Mouse (Mus musculus): ENCODE data around the gene AC109138.7. TPM values are rescaled to one million over a fixed set of nuclear protein-coding genes. Genes with fewer than 3 reads are reported as not detected.

AC109138.7 gene
- total RNA-seq (2021) = not detected

GRCm38 (mm10) chr19:4214071-4214770 is at the start of gene AC109138.7, which contains the start of gene Clcf1:
AC109138.7 (plus strand) TSS chr19:4214357.
Clcf1 (plus strand) TSS chr19:4214238.
- no peak for DNase-seq
- intact Hi-C loops (cut with DNase I) = loop anchor here (10.0 kb wide), 1 partner anchor 199 kb away; the partner anchor contains the start of gene Ndufv1

- intact Hi-C loops (cut with DNase I) = no loop called here
- no peak for DNase-seq
These were observed 49.4 kb upstream of the AC109138.7 start for GRCm38 (mm10) chr19:4164721-4165120.

GRCm38 (mm10) chr19:4166678-4167476 is 47.3 kb upstream of the AC109138.7 start:
- intact Hi-C loops (cut with DNase I) = no loop called here
- peak; percentile 45 for DNase-seq

GRCm38 (mm10) chr19:4169378-4169784 is 44.8 kb upstream of the AC109138.7 start:
- intact Hi-C loops (cut with DNase I) = no loop called here
- DNase-seq = peak; percentile 100

- peak; percentile 64 for DNase-seq
- intact Hi-C loops (cut with DNase I) = no loop called here
These were observed 44.3 kb upstream of the AC109138.7 start for GRCm38 (mm10) chr19:4169810-4170209.

GRCm38 (mm10) chr19:4170723-4171392 is 43.3 kb upstream of the AC109138.7 start:
- intact Hi-C loops (cut with DNase I) = no loop called here
- DNase-seq = no peak

GRCm38 (mm10) chr19:4171393-4172290 is 42.5 kb upstream of the AC109138.7 start:
- intact Hi-C loops (cut with DNase I) = no loop called here
- peak; percentile 46 for DNase-seq

- DNase-seq = no peak
- intact Hi-C loops (cut with DNase I) = no loop called here
These were observed 41.2 kb upstream of the AC109138.7 start for GRCm38 (mm10) chr19:4172925-4173324.

- DNase-seq = no peak
- intact Hi-C loops (cut with DNase I) = no loop called here
These were observed 38.7 kb upstream of the AC109138.7 start, which contains the start of gene Carns1 for GRCm38 (mm10) chr19:4175368-4175947. Carns1 (minus strand) TSS chr19:4175479.

GRCm38 (mm10) chr19:4180411-4180810 is 33.7 kb upstream of the AC109138.7 start:
- DNase-seq = no peak
- intact Hi-C loops (cut with DNase I) = no loop called here

- intact Hi-C loops (cut with DNase I) = no loop called here
- no peak for DNase-seq
These were observed 32.3 kb upstream of the AC109138.7 start for GRCm38 (mm10) chr19:4181892-4182291.

- intact Hi-C loops (cut with DNase I) = no loop called here
- no peak for DNase-seq
These were observed 30.5 kb upstream of the AC109138.7 start for GRCm38 (mm10) chr19:4183689-4184088.

- intact Hi-C loops (cut with DNase I) = no loop called here
- DNase-seq = no peak
These were observed 28.9 kb upstream of the AC109138.7 start for GRCm38 (mm10) chr19:4184976-4185975.

- DNase-seq = no peak
- intact Hi-C loops (cut with DNase I) = no loop called here
These were observed 26.9 kb upstream of the AC109138.7 start for GRCm38 (mm10) chr19:4187303-4187702.

GRCm38 (mm10) chr19:4189051-4189620 is 25.0 kb upstream of the AC109138.7 start:
- intact Hi-C loops (cut with DNase I) = no loop called here
- DNase-seq = no peak

GRCm38 (mm10) chr19:4190831-4191334 is 23.3 kb upstream of the AC109138.7 start, which contains the start of gene Tbc1d10c:
Tbc1d10c (minus strand) TSS chr19:4191284.
- no peak for DNase-seq
- intact Hi-C loops (cut with DNase I) = no loop called here

- intact Hi-C loops (cut with DNase I) = no loop called here
- DNase-seq = peak; percentile 97
These were observed 22.5 kb upstream of the AC109138.7 start, which contains the start of gene Ppp1ca for GRCm38 (mm10) chr19:4191528-4192250. Ppp1ca (plus strand) TSS chr19:4192065.
